Mouse (Mus musculus): ENCODE data around the gene Cog8.

The Cog8 gene

DNA sequence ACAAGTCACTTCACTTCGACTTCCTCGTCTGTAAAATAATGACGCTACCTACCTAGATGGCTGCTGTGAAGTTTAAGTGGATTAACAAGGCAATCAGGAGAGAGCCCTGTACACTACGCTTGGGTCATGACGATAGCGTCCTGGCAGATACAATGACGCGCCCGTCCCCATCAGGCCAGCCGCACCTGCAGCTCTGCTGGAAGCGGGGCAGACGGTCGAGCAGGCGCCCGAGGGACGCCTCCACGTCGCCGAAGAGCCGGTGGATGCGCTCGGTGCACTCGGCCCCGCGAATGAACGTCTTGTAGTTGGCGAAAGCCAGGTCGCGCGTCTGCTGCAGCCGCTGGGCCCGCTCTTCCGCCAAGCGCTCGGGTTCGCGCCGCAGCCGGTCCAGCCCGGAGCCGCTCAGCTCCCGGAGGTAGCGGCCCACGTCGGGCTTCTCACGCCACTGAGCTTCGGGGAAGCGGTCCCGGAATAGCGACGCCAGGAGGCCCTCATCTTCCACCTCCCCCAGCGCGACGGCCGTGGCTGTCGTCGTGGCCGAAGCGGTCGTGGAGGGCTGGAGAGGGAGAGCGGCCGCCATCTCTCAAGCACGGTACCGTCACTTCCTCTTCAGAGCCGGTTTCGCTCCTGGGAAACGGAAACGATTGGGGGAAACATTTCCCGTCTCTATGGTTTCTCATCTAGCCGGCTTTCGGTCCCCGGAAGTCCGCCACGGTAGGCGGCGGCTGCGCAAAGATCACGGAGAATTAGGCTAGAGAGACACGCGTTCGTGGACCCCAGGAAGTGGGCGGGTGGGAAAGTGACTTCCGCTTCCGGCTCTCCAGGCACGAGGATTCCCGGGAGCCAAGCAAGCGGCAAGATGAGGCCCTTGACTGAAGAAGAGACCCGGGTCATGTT, at the start of gene Cog8, which contains the start of gene Nip7:
Cog8 (minus strand) TSS at position 614 of the 897 bp plus-strand sequence.
Nip7 (plus strand) TSS at position 802 of the 897 bp plus-strand sequence.
- peak; percentile 89 for DNase-seq

GRCm38 (mm10) chr8:107104547-107104946, 48.1 kb upstream of the Cog8 start:
- peak; percentile 81 for DNase-seq

DNA sequence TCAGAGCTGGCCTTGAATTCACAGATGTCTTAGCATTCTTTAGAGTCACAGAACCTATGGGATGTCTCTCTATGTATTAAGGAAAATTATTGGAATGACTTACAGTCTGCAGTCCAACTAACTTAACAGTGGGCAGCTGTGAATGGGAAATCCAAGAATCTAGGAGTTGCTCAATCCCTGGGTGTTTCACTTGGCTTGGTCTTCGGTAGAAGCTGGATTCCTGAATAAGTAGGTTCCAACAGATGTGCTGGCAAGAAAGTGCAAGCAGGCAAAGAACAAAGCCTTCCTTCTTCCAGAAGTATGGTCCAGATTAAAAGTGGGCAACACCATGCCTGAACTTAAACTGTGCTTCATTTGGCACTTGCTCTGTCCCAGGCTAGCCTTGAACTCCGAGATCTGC, 44.1 kb upstream of the Cog8 start:
- DNase-seq: no peak

DNA sequence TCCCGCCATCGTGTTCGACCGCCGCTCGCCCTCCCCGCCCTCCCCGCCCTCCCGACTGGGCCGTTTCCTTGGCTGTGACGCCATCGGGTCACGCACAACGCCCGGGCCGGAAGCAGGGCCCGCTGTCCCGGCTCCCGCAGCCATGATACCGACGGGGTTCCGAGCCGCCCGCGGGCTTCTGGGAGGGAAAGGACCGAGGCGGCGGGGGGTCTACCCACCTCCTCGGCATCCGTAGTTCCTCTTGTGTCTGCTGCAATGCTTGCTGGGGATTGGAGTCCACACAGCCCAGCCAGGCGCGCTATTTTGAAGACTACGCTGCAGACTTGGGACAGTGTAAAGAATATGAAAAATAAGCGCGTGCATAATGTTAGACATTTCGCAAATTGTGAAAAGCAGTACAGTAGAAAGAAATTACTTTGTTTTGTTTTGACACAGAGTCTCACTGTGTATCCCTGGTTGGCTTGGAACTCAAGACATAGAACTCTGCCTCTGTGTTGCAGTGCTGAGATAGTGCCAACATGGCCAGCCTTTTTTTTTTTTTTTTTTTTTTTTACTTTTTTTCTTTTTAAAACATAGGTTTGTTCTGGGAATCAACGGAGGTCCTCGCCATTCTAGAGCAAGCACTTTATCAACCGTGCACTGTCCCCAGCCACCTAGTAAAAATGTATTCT, 40.0 kb upstream of the Cog8 start, which contains the start of gene Terf2:
Terf2 (minus strand) TSS at position 182 of the 671 bp plus-strand sequence.
- DNase-seq: peak; percentile 90

GRCm38 (mm10) chr8:107095717-107096365, 39.4 kb upstream of the Cog8 start:
- no peak for DNase-seq

- no peak for DNase-seq
These were observed 34.0 kb upstream of the Cog8 start for GRCm38 (mm10) chr8:107090531-107090930.

DNA sequence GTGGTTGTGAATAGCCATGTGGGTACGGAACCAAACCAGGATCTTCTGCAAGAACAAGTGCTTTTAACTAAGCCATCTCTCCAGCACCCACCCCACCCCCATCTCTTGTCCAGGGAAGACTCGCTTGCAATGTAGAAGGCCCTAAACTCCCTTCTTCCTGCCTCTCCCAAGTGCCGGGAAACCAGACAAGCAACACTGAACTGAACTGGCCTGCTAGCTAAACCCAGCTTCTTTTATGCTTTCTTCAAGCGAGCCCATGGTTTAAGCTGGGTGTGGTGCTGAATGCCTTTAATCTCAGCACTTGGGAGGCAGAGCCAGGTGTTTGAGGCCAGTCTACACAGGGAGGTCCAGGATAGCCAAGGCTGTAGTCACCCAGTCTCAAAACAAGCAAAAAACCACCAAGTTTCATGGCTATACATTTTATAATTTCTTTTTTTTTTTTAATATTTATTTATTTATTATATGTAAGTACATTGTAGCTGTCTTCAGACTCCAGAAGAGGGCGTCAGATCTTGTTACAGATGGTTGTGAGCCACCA, 32.1 kb upstream of the Cog8 start:
- no peak for DNase-seq

DNA sequence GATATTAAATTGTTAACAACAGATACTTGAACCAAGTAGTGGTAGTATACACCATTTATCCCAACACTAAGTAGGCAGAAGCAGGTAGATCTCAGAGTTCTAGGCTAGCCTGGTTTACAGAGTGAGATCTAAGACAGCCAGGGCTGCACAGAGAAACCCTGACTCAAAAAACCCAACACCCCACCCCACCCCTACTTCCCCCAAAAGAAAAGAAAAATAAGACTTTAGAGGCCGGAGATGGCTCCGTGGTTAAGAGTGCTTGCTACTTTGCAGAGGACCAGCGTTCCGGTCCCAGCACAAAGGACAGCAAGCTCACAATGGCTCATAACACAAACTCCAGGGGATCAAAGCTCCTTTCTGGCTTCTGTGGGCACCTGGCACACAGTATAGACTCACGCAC, 29.5 kb upstream of the Cog8 start:
- DNase-seq: no peak

DNA sequence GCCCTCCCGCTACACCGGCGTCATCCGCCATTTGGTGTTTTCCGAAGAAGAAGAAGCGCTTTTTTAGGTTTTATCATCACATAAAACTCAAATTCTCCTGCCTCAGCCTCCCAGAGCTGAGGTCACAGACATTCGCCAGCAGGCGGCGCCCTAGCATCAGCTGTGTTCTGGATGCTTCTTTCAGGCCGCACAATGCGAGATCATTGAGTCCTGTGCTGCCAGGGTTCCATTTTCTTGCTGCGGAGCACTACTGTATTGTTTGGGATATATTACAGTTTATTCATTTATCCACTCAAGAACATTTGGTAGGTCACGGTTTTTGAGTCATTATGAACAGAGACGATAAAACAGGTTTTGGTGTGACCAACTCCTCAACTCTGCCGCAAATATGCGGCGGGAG, 28.9 kb upstream of the Cog8 start:
- DNase-seq: no peak

GRCm38 (mm10) chr8:107076239-107076888, 19.9 kb upstream of the Cog8 start:
- DNase-seq: no peak

- no peak for DNase-seq
These were observed 17.6 kb upstream of the Cog8 start for GRCm38 (mm10) chr8:107074128-107074527.

- no peak for DNase-seq
These were observed 17.2 kb upstream of the Cog8 start for GRCm38 (mm10) chr8:107073706-107074105.

GRCm38 (mm10) chr8:107065511-107066496, 9.3 kb upstream of the Cog8 start, which contains the start of gene Tmed6:
Gene Tmed6, minus strand, starts transcription at chr8:107065644.
- DNase-seq: no peak

DNA sequence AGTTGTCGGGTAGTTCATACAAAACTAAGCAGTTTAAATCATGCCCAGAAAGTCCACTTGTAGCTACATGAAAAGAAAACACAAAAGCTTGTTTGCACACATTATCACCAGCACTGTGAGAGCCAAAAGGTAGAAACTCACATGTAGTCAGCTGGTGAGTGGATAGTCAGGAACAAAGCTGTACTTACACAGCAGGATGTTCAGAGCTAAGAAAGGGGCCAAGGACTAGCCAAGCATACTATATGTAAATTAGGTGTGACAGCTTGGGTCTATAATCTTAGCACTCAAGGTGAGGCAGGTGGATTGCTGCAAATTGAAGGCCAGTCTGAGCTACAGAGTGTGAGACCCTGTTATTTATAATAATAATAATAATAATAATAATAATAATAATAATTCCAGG, 6.1 kb upstream of the Cog8 start:
- no peak for DNase-seq

- no peak for DNase-seq
These were observed 482 bp upstream of the Cog8 start for GRCm38 (mm10) chr8:107056973-107057369.

- no peak for DNase-seq
These were observed 4.4 kb downstream of the Cog8 start for GRCm38 (mm10) chr8:107052046-107052445.

DNA sequence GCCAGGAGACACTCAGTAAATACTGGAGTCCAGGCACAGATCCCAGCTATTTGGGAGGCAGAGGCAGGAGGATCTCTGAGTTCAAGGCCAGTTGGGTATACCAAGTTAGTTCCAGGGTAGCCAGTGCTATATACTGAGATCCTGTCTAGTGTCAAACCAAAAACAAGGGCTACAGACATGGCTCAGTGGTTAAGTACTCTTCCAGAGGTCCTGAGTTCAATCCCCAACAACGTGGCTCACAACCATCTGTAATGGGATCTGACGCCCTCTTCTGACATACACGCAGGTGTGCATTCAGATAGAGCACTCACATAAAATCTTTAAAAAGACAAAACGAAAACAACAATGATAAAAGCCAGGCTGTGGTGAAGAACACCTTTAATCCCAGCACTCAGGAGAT, 7.0 kb downstream of the Cog8 start:
- DNase-seq: no peak

DNA sequence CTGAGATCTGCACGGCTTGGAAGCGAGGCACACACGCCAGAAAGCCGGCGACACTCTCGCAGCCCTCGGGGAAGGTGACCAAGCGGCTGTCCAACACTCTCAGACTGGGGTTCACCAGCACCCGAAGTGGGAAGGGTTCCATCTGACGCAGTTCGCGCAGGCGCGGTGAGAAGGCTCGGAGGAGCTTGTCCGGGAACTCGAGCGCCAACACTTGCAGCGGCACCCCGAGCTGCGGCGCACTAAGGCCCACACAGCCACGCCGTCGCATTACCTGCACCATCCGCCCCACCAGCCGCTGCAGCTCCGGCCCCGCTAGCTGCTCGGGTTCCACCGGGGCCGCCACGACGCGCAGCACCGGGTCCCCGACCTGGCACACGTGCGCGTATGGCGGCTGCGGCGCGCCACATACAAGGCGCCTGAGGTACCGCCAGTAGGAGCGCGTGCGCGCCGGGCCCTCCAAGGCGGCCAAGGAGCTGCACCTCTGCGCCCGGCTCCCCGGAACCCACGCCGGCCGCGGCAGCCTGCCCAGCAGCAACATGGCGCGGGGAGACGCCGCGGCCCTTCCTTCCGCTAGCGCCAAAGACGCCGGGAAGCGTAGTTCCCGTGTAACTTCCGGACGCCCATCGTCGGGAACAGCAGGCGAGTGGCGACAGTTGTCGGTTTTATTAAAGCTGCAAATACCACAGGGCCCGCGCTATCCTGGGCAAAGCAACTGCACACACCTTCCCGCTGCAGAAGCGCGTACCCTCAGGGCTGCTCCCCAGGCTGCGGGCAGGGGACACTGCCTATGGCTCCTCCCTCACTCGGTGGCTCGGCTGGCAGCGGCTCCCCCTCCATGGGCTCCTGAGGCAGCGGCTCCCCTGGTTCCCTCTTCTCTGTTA, 8.2 kb downstream of the Cog8 start, which contains the start of gene Pdf:
Pdf (minus strand) TSS at position 554 of the 881 bp plus-strand sequence.
- DNase-seq: peak; percentile 82

DNA sequence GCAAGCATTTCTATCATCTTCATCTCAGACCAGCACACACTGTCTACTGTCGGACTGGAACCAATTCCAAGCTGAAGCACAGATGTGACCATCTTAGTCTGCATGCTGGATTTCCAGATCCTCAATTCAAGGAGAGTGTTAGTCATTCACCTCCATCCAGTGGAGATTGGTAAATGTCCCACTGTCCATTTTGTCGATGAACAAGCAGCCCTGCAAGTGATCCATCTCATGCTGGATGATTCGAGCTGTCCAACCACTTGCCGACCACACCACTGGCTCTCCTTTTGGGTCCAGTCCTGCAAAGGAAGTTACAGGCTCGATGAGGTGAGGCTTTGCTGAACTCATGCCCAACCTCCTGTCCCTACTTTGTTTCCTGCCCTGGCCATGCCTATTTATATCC, 9.5 kb downstream of the Cog8 start:
- no peak for DNase-seq

DNA sequence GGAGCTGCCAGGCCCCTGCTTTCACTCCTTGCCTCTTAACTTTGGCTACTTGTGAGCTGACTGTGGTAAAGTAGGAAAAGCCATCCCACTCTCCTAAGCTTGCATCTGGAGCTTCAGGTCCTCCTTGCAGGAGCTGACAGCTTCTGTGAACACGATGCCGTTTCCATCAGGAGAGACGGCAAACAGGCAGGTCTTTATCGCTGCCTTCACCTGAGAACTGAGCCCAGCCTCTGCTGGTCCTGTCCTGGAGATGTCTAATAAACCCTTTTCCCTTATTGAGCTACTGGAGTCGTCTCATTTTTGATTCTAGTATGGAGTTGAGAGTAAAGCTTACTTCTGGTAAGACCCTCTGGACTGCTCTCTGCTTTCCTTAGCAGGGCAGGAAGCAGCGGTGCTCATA, 11.0 kb downstream of the Cog8 start:
- DNase-seq: no peak

Data from right cerebral cortex, postnatal 4 days (tissue).